Mouse (Mus musculus): ENCODE measurements around the gene Pcsk4. TPM values are rescaled to one million over a fixed set of nuclear protein-coding genes. Genes with fewer than 3 reads are reported as not detected.

Pcsk4 gene
- total RNA-seq, 1 experiment from 2014 or later = not detected

GRCm38 (mm10) chr10:80282481-80283441 is 46.5 kb downstream of the Pcsk4 start:
- ATAC-seq (ENCODE audit: extremely low read depth, insufficient number of reproducible peaks, low FRiP score, poor library complexity, severe bottlenecking) = no peak

- ATAC-seq (ENCODE audit: extremely low read depth, insufficient number of reproducible peaks, low FRiP score, poor library complexity, severe bottlenecking) = no peak
Observed at GRCm38 (mm10) chr10:80281921-80282371, 47.4 kb downstream of the Pcsk4 start.

DNA sequence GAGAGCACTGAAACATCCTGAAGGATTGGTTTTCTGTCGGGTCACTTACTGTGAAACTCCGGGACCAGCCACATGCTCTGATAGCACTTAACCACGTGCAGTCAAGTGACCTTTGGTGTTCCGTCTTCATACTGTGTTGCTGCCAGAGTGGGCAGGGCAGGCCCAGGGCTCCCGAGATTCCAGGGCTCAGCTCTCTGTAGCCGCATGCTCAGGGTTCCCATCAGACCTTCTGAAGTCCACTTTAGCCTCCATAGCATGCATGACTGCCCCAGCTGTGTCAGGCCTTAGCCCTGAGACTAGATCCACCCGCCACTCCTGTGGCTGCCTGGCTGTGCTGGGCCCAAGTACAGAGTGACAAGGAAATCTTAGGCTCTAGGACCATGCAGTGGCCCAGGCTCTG is 48.0 kb downstream of the Pcsk4 start:
- ATAC-seq (ENCODE audit: extremely low read depth, insufficient number of reproducible peaks, low FRiP score, poor library complexity, severe bottlenecking) = no peak

GRCm38 (mm10) chr10:80279273-80279672 is 50.0 kb downstream of the Pcsk4 start:
- ATAC-seq (ENCODE audit: extremely low read depth, insufficient number of reproducible peaks, low FRiP score, poor library complexity, severe bottlenecking) = no peak

GRCm38 (mm10) chr10:80278390-80278789 is 50.9 kb downstream of the Pcsk4 start:
- no peak for ATAC-seq (ENCODE audit: extremely low read depth, insufficient number of reproducible peaks, low FRiP score, poor library complexity, severe bottlenecking)

GRCm38 (mm10) chr10:80276238-80276637 is 53.1 kb downstream of the Pcsk4 start:
- ATAC-seq (ENCODE audit: extremely low read depth, insufficient number of reproducible peaks, low FRiP score, poor library complexity, severe bottlenecking) = no peak

DNA sequence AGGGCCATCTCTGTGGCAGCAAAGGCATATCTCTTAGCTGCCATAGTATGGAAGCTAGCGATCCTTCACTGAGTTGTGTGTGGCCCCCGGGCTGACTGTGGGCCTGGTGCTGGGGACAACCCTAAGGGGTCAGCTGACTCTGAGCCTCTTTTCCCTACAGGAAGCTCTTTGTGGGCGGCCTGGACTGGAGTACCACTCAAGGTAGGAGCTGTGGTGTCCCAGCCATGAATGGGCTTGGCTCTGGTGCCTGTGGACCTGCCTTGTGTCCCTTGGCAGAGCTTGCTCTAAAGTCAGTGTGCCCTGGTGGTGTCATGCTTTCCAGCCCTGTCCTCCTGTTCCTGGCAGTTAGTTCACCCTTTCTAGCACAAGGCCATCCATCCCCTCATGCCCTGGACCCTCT is 55.5 kb downstream of the Pcsk4 start:
- no peak for ATAC-seq (ENCODE audit: extremely low read depth, insufficient number of reproducible peaks, low FRiP score, poor library complexity, severe bottlenecking)

GRCm38 (mm10) chr10:80271870-80272585 is 57.3 kb downstream of the Pcsk4 start:
- ATAC-seq (ENCODE audit: extremely low read depth, insufficient number of reproducible peaks, low FRiP score, poor library complexity, severe bottlenecking) = no peak

Other genes with a start within 250 kb of the Pcsk4 start
- gene Sbno2, start 223.9 kb downstream of the Pcsk4 start, total RNA-seq (2017) = 232 and 238 TPM in 2 replicates
- 229 and 235 TPM in 2 replicates for gene Stk11, start 213.7 kb downstream of the Pcsk4 start, total RNA-seq (2017)
- 34.4 and 38.6 TPM in 2 replicates for gene Atp5d, start 190.9 kb downstream of the Pcsk4 start, total RNA-seq (2017)
- gene Cbarp, start 188.7 kb downstream of the Pcsk4 start, total RNA-seq (2017) = 0.98 and 1.6 TPM in 2 replicates
- 126 and 143 TPM in 2 replicates for gene Midn, start 181.2 kb downstream of the Pcsk4 start, total RNA-seq (2017)
- gene Cirbp, start 163.5 kb downstream of the Pcsk4 start, total RNA-seq (2017) = 151 and 158 TPM in 2 replicates
- gene 1600002K03Rik, start 156.6 kb downstream of the Pcsk4 start, total RNA-seq (2017) = 10.3 and 14.2 TPM in 2 replicates
- 0.49 TPM in 1 of 2 replicates, not detected in the other for gene Efna2, start 150.0 kb downstream of the Pcsk4 start, total RNA-seq (2017)
- gene Mum1, start 103.1 kb downstream of the Pcsk4 start, total RNA-seq (2017) = 42.0 and 43.6 TPM in 2 replicates
- 54.3 and 69.8 TPM in 2 replicates for gene Ndufs7, start 80.4 kb downstream of the Pcsk4 start, total RNA-seq (2017)
- gene Gamt, start 68.5 kb downstream of the Pcsk4 start, total RNA-seq (2017) = 0.70 and 2.7 TPM in 2 replicates
- 83.8 and 93.6 TPM in 2 replicates for gene Dazap1, start 68.0 kb downstream of the Pcsk4 start, total RNA-seq (2017)
- 1,847 and 1,925 TPM in 2 replicates for gene Rps15, start 37.0 kb downstream of the Pcsk4 start, total RNA-seq (2017)
- gene Apc2, start 33.5 kb downstream of the Pcsk4 start, total RNA-seq (2017) = 0.23 and 0.37 TPM in 2 replicates
- 17.5 and 20.7 TPM in 2 replicates for gene 2310011J03Rik, start 9.0 kb downstream of the Pcsk4 start, total RNA-seq (2017)
- not detected in 2 replicates for gene Reep6, start 455 bp upstream of the Pcsk4 start, total RNA-seq (2017)
- gene Adamtsl5, start 18.9 kb upstream of the Pcsk4 start, total RNA-seq (2017) = not detected in 2 replicates
- not detected in 2 replicates for gene Plk5, start 27.0 kb upstream of the Pcsk4 start, total RNA-seq (2017)
- 4.1 and 4.8 TPM in 2 replicates for gene Mex3d, start 58.2 kb upstream of the Pcsk4 start, total RNA-seq (2017)
- gene Mbd3, start 70.1 kb upstream of the Pcsk4 start, total RNA-seq (2017) = 26.9 and 27.0 TPM in 2 replicates
- gene Uqcr11, start 77.3 kb upstream of the Pcsk4 start, total RNA-seq (2017) = 35.4 and 38.2 TPM in 2 replicates
- gene Tcf3, start 104.1 kb upstream of the Pcsk4 start, total RNA-seq (2017) = 81.3 and 86.5 TPM in 2 replicates
- not detected in 2 replicates for gene Onecut3, start 165.3 kb upstream of the Pcsk4 start, total RNA-seq (2017)
- gene Atp8b3, start 209.6 kb upstream of the Pcsk4 start, total RNA-seq (2017) = 0.12 and 0.23 TPM in 2 replicates
- 29.3 and 35.4 TPM in 2 replicates for gene Rexo1, start 232.1 kb upstream of the Pcsk4 start, total RNA-seq (2017)
- 6.5 and 8.0 TPM in 2 replicates for gene Klf16, start 247.8 kb upstream of the Pcsk4 start, total RNA-seq (2017)